Mouse (Mus musculus): ENCODE measurements around the gene Gpr101. TPM values are rescaled to one million over a fixed set of nuclear protein-coding genes. Genes with fewer than 3 reads are reported as not detected.

The Gpr101 gene
- polyA plus RNA-seq (2015; fragmentation: Nextera tagmentation; extraction: Ambion mirVana), result not detected in 2 replicates

DNA sequence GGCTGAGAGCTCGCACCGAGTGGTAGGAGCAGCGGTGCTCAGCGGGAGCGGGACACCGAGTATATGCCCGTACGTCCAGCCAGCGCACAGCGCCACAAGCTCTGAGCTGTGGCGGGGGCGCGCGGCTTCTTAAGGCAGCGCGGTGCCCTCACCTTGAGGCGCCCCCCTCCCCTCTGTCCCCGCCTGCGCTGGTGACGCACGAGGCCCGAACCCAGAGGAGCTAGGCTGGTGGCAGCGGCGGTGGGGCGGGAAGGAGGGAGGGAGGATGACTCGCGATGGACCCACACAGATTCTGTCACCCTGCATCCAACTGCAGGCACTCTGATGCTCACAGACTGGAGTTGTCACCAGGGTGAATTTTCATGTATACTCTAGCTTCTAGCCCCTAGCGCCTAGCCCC lies at the start of gene Gpr101:
TSS of gene Gpr101 (minus strand) at position 124 of the 400 bp plus-strand sequence.
- DNase-seq (ENCODE audit: low spot score), result no peak

DNA sequence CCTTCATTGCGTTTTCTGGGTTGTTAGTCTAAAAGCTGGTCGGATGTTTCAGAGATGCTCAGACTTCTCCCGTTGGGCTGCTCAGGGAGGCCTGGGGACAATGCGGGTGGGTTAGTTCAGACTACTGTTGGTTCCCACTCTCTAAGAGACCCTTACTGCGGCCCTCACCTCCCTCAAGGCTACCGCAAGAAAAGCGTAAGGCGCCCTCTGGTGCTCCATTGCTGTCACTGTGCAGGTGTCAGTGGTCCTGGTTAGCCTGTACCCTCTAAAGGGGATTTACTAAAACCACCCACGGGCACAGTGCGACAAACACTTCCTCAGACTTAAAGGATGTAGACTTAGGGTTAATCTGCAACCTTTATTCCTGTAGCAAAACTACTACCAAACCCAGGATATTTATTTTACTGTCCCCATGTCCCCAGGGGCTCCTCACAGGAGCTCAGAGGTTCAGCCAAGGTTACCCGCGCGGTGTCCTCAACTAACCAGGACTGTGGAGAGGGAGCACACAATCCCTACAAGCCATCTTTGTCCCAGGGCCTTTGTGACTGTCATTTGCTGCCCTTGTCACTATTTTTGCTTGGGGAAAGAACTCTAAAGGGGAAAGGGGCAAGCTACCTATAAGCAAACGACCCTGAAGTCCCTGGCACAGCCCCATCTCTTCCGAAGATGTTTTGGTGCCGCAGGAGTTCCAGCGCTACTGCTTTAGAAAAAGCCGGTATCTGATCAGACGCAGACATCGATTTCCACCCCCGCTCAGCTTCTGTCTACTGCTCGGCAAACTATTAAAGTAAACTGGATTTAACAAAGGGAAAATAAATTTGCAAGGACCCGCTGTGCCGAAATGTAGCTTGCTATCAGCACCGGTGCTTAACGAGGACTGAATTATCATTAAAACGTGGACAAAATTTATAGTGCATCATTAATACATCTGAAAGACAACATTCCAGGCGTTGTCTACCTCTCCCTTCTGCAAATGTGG lies 17.8 kb upstream of the Gpr101 start:
- DNase-seq (ENCODE audit: low spot score), result no peak

DNA sequence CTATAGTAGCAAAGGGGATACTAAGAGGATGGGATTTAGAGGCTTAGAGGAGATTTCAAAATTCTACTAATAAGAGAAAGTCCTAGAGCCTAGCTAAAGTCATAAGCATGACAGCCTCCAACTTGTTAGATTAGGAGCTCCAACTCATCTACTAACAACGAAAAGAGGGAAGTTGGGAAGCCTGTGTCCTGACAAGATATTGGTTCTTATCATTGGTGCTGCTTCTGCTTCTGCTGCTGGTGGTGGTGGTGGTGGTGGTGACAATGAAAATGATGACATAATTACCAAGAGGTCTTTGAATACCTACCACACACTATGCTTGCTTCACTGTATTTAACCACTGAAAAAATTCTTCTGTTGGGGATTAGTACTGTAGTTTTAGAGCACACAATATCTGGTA lies 2.7 kb upstream of the Gpr101 start:
- DNase-seq (ENCODE audit: low spot score), result no peak

Other genes starting within 250 kb of the Gpr101 start
- 56.2 and 60.5 TPM in 2 replicates for gene Arhgef6, start 165.0 kb downstream of the Gpr101 start, polyA plus RNA-seq (2015; fragmentation: Nextera tagmentation; extraction: Ambion mirVana)
- gene Rbmx, start 110.7 kb downstream of the Gpr101 start, polyA plus RNA-seq (2015; fragmentation: Nextera tagmentation; extraction: Ambion mirVana), result 145 and 149 TPM in 2 replicates
- 0.10 TPM in 1 of 2 replicates, not detected in the other for gene Gm364, start 94.6 kb downstream of the Gpr101 start, polyA plus RNA-seq (2015; fragmentation: Nextera tagmentation; extraction: Ambion mirVana)